Mouse (Mus musculus) neural tube, embryonic 14.5 days (tissue): Measurements from ENCODE around the gene Helz. TPM values are rescaled to one million over a fixed set of nuclear protein-coding genes. Genes with fewer than 3 reads are reported as not detected.

Experiments used
- ATAC-seq: fragments of 200-750 bp; cut with Nextera tagmentation; 2 replicates; pipeline ENCODE4 v1.8.0; 2017; ENCODE audit warnings: low read depth, mild to moderate bottlenecking, moderate TSS enrichment, moderate library complexity
- H3K27ac ChIP-seq: fragments of 300-500 bp; sonication (generic); 2 replicates; pipeline ENCODE4 v1.5.1; 2014; ENCODE audit warnings: low read depth, mild to moderate bottlenecking, control low read depth, low read length, moderate library complexity, mixed read lengths
- H3K27me3 ChIP-seq: fragments of 300-500 bp; sonication (generic); 2 replicates; pipeline ENCODE4 v1.6.1; 2014; ENCODE audit warnings: low read length; ENCODE audit not compliant: control insufficient read depth, insufficient read depth
- H3K36me3 ChIP-seq: fragments of 300-500 bp; sonication (generic); 2 replicates; pipeline ENCODE4 v1.6.1; 2014; ENCODE audit warnings: low read length, mixed read lengths; ENCODE audit not compliant: control insufficient read depth, insufficient read depth
- H3K4me1 ChIP-seq: fragments of 300-500 bp; sonication (generic); 2 replicates; pipeline ENCODE4 v1.6.1; 2014; ENCODE audit warnings: low read length; ENCODE audit not compliant: control insufficient read depth, insufficient read depth
- H3K4me2 ChIP-seq: fragments of 300-500 bp; sonication (generic); 2 replicates; pipeline ENCODE4 v1.6.1; 2014; ENCODE audit warnings: mild to moderate bottlenecking, low read depth, low read length, control low read depth
- H3K4me3 ChIP-seq: fragments of 300-500 bp; sonication (generic); 2 replicates; pipeline ENCODE4 v1.5.1; 2014; ENCODE audit warnings: low read depth, low read length, control low read depth, mixed read lengths
- H3K9ac ChIP-seq: fragments of 300-500 bp; sonication (generic); replicated peaks from 2 replicates; pipeline ENCODE4 v1.6.1; 2014; ENCODE audit warnings: low read depth, mild to moderate bottlenecking, control low read depth, low read length, mixed read lengths
- H3K9me3 ChIP-seq: fragments of 300-500 bp; sonication (generic); 2 replicates; pipeline ENCODE4 v1.6.1; 2016; ENCODE audit warnings: low read length; ENCODE audit not compliant: control insufficient read depth
- WGBS: fragments of 180-500 bp; shearing (Covaris S2); extraction: QIAGEN DNeasy Blood & Tissue Kit; methylation state at CpG from one replicate; pipeline ENCODE4 v1.1.7; 2014; 5-methylcytosine and 5-hydroxymethylcytosine counted together
- polyA plus RNA-seq: library from polyadenylated mRNA; unstranded; fragments of >200 nt; fragmentation: Nextera tagmentation; extraction: Ambion mirVana; gene quantifications from 2 replicates; pipeline ENCODE4 v1.2.1, GENCODE M21; 2014

The Helz gene
- polyA plus RNA-seq, 1 experiment from 2014 or later, result 21.4 TPM

- ATAC-seq, result peak; percentile 75
Measured at GRCm38 (mm10) chr11:107683544-107684465, 136.1 kb downstream of the Helz start.

GRCm38 (mm10) chr11:107686290-107686689, 138.6 kb downstream of the Helz start:
- Histone ChIP-seq H3K36me3 (0 out of 2 replicates have a peak, but pooled peaks cover 4% of the 10 kb centered on the region), H3K27me3 (no peaks in the 10 kb centered on the region), H3K9me3 (no peaks in the 10 kb centered on the region), H3K4me2 (no peak overlapping the region), H3K9ac (no peak overlapping the region), H3K4me3 (no peak overlapping the region), H3K4me1 (peaks cover 18% of the 10 kb centered on the region), H3K27ac (no peak overlapping the region)
- 90% methylated on average over 20 of the region's 20 CpGs for WGBS
- ATAC-seq, result no peak

More at GRCm38 (mm10) chr11:107683544-107684465, 136.1 kb downstream of the Helz start:
- WGBS, result 34% methylated on average over 19 of the region's 19 CpGs
- Histone ChIP-seq H3K4me3 (no peak overlapping the region), H3K9me3 (no peaks in the 10 kb centered on the region), H3K4me1 (peaks cover 18% of the 10 kb centered on the region), H3K27me3 (no peaks in the 10 kb centered on the region), H3K27ac (no peak overlapping the region; the same call in 1 of the 2 replicates), H3K9ac (no peak overlapping the region), H3K4me2 (no peak overlapping the region), H3K36me3 (0 out of 2 replicates have a peak, but pooled peaks cover 4% of the 10 kb centered on the region)

DNA sequence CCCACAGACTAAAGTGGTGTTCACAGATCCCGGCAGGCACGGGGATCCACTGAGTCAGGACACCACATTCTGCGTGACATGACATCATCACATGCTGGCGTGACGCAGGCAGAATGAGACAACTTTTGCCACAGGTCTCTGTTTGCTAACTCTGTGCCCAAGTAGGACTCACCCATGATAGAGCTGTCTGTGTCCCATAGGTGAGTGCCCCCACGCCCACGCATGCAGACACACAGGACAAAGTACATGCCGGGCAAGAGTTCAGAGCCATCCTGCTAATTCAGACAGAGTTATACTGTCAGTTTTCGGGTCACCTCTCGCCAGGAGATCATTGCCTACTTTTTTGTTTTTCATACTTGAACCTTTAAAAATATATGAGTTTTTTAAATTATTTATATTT, 140.8 kb downstream of the Helz start:
- WGBS, result 99% methylated on average over 10 of the region's 10 CpGs
- H3K4me3 ChIP-seq, result no peak overlapping the region
- ATAC-seq, result no peak
- no peak overlapping the region for H3K4me2 ChIP-seq
- no peaks in the 10 kb centered on the region for H3K27me3 ChIP-seq
- H3K9ac ChIP-seq, result no peak overlapping the region
- 0 out of 2 replicates have a peak, but pooled peaks cover 4% of the 10 kb centered on the region for H3K36me3 ChIP-seq
- H3K4me1 ChIP-seq, result peaks cover 9% of the 10 kb centered on the region
- H3K27ac ChIP-seq, result no peak overlapping the region
- H3K9me3 ChIP-seq, result no peaks in the 10 kb centered on the region

DNA sequence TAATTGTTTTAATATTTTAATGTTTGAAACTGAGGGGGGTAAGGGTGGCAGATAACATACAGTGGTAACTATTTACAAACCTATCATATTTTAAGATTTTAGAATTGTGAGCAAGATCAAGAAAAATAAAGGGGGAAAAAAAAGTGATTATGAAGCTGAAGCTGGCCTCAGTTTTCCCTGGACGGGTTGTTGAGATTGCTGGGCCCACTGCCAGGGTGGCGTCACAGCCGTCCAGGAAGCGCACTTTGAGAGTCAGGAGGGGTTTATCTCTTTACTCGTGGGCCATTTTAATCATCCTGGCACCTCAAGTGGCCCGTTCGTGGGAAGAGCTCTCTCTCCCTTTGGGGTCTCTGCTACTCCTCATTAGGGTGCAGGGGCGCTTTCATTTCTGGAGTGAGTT, 143.8 kb downstream of the Helz start:
- no peak overlapping the region for H3K9ac ChIP-seq
- no peak overlapping the region for H3K27ac ChIP-seq
- H3K4me3 ChIP-seq, result no peak overlapping the region
- WGBS, result 57% methylated on average over 8 of the region's 8 CpGs
- no peak overlapping the region for H3K4me2 ChIP-seq
- no peaks in the 10 kb centered on the region for H3K4me1 ChIP-seq
- no peaks in the 10 kb centered on the region for H3K9me3 ChIP-seq
- no peaks in the 10 kb centered on the region for H3K27me3 ChIP-seq
- no peak for ATAC-seq
- H3K36me3 ChIP-seq, result 0 out of 2 replicates have a peak, but pooled peaks cover 1% of the 10 kb centered on the region

- Histone ChIP-seq H3K27me3 (no peaks in the 10 kb centered on the region), H3K9me3 (no peaks in the 10 kb centered on the region), H3K4me3 (no peak overlapping the region), H3K9ac (no peak overlapping the region), H3K4me2 (no peak overlapping the region), H3K36me3 (no peaks in the 10 kb centered on the region), H3K27ac (no peak overlapping the region), H3K4me1 (no peaks in the 10 kb centered on the region)
- ATAC-seq, result no peak
- WGBS, result 89% methylated on average over 6 of the region's 6 CpGs
Measured at GRCm38 (mm10) chr11:107693338-107693737, 145.6 kb downstream of the Helz start.

DNA sequence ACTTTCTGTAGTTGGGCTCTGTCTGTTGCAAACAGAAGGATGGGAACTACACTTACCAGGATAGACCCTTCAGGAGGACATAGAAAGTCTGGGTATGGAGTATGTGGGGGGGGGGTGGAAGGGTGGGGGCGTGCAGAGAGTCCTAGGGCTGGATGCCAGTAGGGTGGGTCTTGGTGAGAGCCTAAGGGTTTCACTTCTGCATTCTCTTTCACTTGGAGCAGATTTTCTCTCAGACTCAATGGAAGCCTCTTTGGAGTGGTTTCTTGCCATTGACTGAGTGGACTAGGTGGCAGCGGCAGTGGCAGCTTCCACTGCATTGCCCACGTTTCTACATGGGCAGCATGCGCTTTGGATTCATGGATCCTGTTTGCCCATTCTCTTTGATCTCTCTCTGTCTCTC, 152.2 kb downstream of the Helz start:
- Histone ChIP-seq H3K27me3 (no peaks in the 10 kb centered on the region), H3K4me1 (no peaks in the 10 kb centered on the region), H3K9ac (no peak overlapping the region), H3K4me2 (no peak overlapping the region), H3K4me3 (no peak overlapping the region), H3K9me3 (no peaks in the 10 kb centered on the region), H3K36me3 (no peaks in the 10 kb centered on the region), H3K27ac (no peak overlapping the region)
- ATAC-seq, result no peak
- 95% methylated on average over 4 of the region's 4 CpGs for WGBS

DNA sequence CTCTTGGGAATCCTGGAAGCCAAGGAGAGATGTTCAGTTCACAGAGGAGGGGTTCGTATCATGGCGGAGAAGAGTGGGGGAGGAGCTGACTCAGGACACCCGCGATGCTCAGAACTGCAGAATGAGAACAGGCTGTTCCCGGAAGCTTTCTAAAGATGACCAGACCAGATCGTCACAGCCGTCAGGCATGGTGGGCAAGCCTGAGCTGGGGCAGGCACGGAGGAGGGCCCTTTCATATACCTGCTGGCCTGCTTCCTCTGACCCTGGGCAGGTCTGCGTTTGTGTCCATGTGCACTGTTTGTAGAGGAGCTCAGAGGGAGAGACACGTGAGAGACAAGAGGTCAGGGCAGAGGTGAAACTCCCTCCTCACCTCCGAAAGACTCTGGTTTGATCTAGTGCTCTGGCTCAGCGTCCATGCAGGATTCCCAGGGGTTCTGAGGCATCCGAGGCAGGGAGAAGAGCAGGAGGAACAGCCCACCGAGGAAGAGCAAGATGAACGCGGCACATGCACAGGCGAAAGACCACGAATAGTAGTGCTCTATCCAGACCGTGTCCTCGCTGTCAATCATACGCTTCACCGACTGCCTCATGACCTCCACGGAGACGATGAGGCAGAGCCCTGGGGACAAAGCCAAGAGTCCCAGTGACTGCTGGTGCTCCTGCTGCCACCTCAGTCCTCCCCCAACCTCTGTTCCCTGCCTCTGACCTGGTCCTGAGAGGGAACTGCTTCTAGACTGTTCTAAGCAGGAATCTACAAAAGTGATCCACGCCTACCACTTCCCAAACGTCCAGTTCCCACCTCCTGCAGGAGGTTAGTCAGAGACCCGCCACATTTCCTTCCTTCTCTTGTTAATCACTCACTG, 155.8 kb downstream of the Helz start:
- H3K4me2 ChIP-seq, result no peak overlapping the region
- no peaks in the 10 kb centered on the region for H3K9me3 ChIP-seq
- H3K9ac ChIP-seq, result no peak overlapping the region
- no peak overlapping the region for H3K4me3 ChIP-seq
- no peak for ATAC-seq
- H3K36me3 ChIP-seq, result no peaks in the 10 kb centered on the region
- peaks cover 8% of the 10 kb centered on the region; the same call in 1 of the 2 replicates for H3K4me1 ChIP-seq
- no peak overlapping the region for H3K27ac ChIP-seq
- WGBS, result 53% methylated on average over 27 of the region's 27 CpGs
- no peaks in the 10 kb centered on the region for H3K27me3 ChIP-seq

DNA sequence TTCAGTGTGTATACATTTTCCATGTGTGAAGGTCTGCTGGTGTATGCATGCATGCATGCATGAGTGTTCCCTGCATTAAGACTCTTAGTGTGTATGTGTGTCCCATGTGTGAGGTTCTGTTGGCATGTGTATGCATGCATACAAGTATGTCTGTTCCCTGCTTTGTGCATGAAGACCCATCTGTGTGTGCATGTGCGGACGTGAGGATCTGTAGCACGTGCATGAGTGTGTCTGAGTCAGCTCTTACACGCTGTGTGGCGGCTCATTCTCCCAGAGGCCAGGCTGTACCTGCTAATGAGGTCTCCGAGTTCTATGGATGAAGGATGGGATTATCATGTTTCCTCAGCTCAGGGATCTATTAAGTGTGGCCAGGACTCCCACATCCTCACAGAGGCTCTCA, 157.3 kb downstream of the Helz start:
- 71% methylated on average over 6 of the region's 6 CpGs for WGBS
- no peak overlapping the region for H3K4me3 ChIP-seq
- H3K9ac ChIP-seq, result no peak overlapping the region
- no peak for ATAC-seq
- H3K27me3 ChIP-seq, result no peaks in the 10 kb centered on the region
- no peaks in the 10 kb centered on the region for H3K36me3 ChIP-seq
- H3K27ac ChIP-seq, result no peak overlapping the region
- H3K4me2 ChIP-seq, result no peak overlapping the region
- no peaks in the 10 kb centered on the region for H3K9me3 ChIP-seq
- H3K4me1 ChIP-seq, result peaks cover 8% of the 10 kb centered on the region; the same call in 1 of the 2 replicates
